Mouse (Mus musculus) cortical plate, adult 2 months (tissue): Measurements from ENCODE around the gene Ak4. TPM values are rescaled to one million over a fixed set of nuclear protein-coding genes. Genes with fewer than 3 reads are reported as not detected.
A peak's percentile ranks its signal among the peaks of the same experiment; 100 is the strongest.
"Not testable (repeated sequence)": the region's sequence is repeated elsewhere in the genome, so short reads cannot be mapped to it uniquely, and the experiment has no call there.

ENCODE experiments used
- H3K27ac ChIP-seq: fragments of 200-500 bp; 2 replicates; pipeline ENCODE4 v1.5.1; 2012; ENCODE audit warnings: low read length, control low read depth, inconsistent platforms; ENCODE audit not compliant: insufficient read depth
- H3K4me1 ChIP-seq: fragments of 200-500 bp; 2 replicates; pipeline ENCODE4 v1.6.1; 2011; ENCODE audit warnings: low read length; ENCODE audit not compliant: control insufficient read depth, insufficient read depth
- H3K4me3 ChIP-seq: fragments of 200-500 bp; 2 replicates; pipeline ENCODE4 v1.5.1; 2011; ENCODE audit warnings: mild to moderate bottlenecking, low read length, control low read depth; ENCODE audit not compliant: insufficient read depth
- CTCF ChIP-seq: fragments of 200-500 bp; IDR thresholded peaks from 2 replicates; pipeline ENCODE4 v1.5.1; 2011; ENCODE audit warnings: mild to moderate bottlenecking, control low read depth, low read length; ENCODE audit not compliant: insufficient read depth; ENCODE audit errors: extremely low read depth
- POLR2A ChIP-seq: fragments of 200-500 bp; IDR thresholded peaks from 2 replicates; pipeline ENCODE4 v1.6.1; 2011; ENCODE audit warnings: mild to moderate bottlenecking, low read length, control low read depth; ENCODE audit not compliant: insufficient read depth; ENCODE audit errors: extremely low read depth
- polyA plus RNA-seq: library from polyadenylated mRNA; depleted of rRNA; stranded (reverse); fragments of >200 nt; gene quantifications from 2 replicates; pipeline ENCODE4 v1.2.3, GENCODE M21; 2012; rRNA removed

The Ak4 gene
- polyA plus RNA-seq, result 31.7 and 33.6 TPM in 2 replicates

DNA sequence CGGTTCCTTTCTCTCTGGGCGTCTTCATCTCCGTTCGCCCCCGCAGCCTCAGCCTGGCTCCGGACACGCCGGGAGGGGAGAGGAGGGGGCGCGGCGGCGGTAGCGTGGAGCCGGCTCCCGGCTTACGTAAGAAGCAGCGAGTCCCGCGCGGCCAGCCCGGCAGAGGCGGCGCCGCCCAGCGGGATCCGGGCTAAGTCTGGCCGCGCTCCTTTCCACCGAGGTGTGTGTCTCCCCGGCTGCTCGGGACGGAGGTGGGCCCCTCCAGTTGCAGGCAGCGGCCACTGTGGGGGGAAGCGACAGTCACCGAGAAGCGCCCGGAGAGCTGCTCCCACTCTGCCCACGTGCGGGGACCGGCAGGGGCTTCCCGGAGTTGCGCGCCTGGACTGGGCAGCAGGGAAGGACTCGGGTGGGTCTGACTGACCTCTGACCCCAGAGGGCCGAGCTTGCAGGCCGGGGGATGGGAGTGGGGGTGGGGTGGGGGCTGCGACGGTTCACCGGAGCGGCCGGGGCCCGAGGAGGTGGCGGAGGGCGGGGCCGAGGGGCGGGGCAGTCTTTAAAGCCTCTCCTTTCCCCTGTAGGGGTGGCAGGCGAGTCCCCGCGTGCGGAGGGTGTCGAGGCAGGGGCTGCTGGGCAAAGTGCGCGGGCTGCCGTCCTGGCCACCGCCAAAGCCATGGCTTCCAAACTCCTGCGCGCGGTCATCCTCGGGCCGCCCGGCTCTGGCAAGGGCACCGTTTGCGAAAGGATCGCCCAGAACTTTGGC lies at the start of gene Ak4:
TSS of gene Ak4 (plus strand) at position 127 of the 760 bp plus-strand sequence.
- Histone ChIP-seq H3K4me3 (peak within 1 kb of the TSS; percentile 79), H3K4me1 (peaks cover 2% of the 10 kb centered on the region; the same call in 1 of the 2 replicates), H3K27ac (peak within 1 kb of the TSS; percentile 87)
- TF ChIP-seq CTCF (no peak), POLR2A (no peak)

DNA sequence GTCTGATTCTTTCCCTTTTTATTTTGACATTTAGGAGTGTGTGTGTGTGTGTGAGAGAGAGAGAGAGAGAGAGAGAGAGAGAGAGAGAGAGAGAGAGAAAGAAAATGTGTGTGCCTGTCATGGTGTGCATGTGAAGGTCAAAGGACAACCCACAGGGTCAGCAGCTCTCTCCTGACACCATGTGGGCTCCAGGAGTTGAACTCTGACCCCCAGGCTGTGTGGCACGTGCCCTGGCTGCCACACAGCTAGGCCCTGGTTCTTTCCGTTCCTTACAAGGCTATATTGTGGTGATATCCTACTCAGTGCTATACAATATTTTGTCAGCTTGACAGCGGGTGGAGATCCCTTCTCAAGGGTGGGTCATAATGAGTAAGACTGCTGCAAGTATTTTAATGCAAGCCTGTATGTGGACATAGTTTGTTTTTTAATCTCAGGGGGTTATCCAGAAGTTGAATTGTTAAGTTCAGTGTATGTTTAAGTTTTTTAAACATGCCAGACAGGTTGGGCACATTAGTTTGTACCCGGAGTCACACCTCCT lies 49.3 kb upstream of the Ak4 start:
- H3K27ac ChIP-seq, result no peak overlapping the region
- no peak overlapping the region for H3K4me3 ChIP-seq
- no peaks in the 10 kb centered on the region for H3K4me1 ChIP-seq
- TF ChIP-seq CTCF, result no peak

DNA sequence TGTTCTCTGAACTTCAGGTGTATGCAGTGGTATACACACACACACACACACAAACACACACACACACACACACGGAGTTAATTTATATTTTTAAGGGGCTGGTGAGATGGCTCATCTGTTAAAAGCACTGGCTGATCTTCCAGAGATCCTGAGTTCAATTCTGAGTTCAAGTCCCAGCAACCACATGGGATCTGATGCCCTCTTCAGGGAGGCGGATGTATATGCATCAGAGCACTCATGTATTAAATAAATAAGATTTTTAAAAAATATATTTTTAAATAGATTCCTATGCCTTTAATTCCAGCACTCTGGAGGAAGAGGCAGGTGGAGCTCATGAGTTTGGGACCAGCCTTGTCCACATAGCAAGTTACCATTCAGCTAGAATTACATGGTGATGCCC lies 46.8 kb upstream of the Ak4 start:
- TF ChIP-seq POLR2A (no peak), CTCF (no peak)
- H3K4me1 ChIP-seq, result no peaks in the 10 kb centered on the region
- H3K27ac ChIP-seq, result no peak overlapping the region
- H3K4me3 ChIP-seq, result no peak overlapping the region

DNA sequence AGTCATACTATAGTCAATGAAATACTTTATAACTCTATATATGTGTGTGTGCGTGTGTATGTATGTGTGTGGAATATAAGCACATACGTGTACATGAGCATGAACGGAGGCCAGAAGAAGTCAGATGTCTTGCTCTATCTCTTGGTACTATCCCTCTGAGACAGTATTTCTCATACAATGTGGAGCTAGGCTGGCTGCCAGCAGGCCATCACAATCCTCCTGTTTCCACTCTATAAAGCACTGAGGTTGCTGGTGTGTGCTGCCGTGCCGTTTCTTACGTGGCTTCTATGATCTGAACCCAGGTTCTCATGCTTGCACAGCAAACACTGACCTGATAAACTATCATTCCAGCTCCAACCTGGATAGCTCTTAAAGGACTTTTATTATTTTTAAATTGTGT lies 46.3 kb upstream of the Ak4 start:
- TF ChIP-seq POLR2A, result no peak
- no peak for TF ChIP-seq CTCF
- H3K4me3 ChIP-seq, result no peak overlapping the region
- no peaks in the 10 kb centered on the region for H3K4me1 ChIP-seq
- no peak overlapping the region for H3K27ac ChIP-seq

DNA sequence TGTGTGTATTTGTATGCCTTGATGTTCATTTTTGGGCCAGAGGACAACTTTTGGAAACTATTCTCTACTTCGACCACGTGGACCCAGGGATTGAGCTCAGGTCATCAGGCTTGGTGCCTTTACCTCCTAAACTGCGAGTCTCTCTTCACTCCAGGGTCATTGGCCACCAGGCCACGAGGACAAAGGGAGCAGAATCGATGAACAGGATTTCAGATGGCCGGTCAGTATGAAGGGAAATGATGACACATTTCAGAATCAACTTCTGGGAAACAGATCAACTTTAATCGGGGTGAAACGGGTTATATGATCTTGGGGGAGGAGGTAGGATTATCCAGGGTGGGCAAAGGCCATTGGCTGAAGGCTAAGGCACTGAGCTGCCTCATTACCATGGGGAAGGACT lies 45.0 kb upstream of the Ak4 start:
- H3K4me3 ChIP-seq, result no peak overlapping the region
- no peaks in the 10 kb centered on the region; the same call in 1 of the 2 replicates for H3K4me1 ChIP-seq
- no peak for TF ChIP-seq CTCF
- no peak for TF ChIP-seq POLR2A
- H3K27ac ChIP-seq, result no peak overlapping the region

DNA sequence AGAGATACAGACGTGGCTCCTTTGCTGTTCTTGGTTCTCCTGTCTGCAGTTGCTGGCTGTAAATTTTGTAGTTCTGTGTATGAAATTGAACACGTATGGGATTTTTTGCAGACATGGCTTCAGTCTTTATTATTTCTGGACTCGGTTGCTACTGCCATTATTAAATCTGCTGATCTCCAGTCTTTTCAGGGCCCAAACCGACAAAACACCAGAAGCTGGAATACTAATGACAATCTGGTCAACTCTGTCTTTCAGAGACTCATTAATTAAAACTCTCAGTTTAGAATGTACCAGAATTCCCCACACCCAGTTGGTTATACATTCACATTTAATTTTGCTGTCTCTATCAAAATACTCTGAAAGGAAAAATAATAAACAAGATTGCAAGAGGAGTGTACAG lies 42.2 kb upstream of the Ak4 start:
- TF ChIP-seq POLR2A, result no peak
- TF ChIP-seq CTCF, result no peak
- Histone ChIP-seq H3K27ac (no peak overlapping the region), H3K4me1 (no peaks in the 10 kb centered on the region; the same call in 1 of the 2 replicates), H3K4me3 (no peak overlapping the region)

DNA sequence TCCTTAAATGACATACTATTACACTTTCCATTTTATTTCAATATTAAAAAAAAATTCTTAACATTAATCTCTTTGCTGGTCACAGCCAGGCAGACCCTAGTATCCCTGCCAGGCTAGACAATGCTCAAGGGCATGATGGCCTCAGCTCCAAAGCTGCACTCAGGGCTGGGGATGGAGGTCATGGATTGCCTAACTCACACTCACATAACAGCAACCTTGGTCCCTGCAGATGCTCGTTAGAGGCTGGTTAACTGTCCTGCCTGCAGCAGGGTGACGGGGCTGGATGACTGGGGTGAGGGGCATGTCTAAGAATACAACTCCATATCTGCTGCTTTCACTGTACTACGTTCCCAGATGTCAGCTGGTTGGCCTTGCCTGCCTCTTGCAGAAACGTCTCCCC lies 40.8 kb upstream of the Ak4 start:
- H3K27ac ChIP-seq, result no peak overlapping the region
- H3K4me3 ChIP-seq, result no peak overlapping the region
- TF ChIP-seq POLR2A (no peak), CTCF (no peak)

DNA sequence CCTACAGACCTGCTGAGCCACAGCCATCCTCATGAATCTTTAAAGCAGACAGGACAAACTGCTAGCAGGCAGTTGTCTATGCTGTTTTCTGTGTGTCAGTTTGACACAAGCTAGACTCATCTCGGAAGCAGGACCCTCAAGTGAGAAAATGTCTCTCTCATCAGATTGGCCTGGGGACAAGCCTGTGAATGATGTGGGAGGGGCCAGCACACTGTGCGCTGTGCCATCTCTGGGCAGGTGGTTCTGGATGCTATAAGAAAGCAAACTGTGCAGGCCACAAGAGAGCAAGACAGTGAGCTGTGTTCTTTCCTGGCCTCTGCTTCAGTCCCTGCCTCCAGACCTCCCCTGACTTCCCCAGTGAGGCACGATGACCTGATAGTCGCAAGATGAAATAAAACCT lies 40.3 kb upstream of the Ak4 start:
- Histone ChIP-seq H3K4me1 (no peaks in the 10 kb centered on the region; the same call in 1 of the 2 replicates), H3K4me3 (no peak overlapping the region), H3K27ac (no peak overlapping the region)
- TF ChIP-seq POLR2A, result no peak

More for the DNA sequence above, 40.8 kb upstream of the Ak4 start:
- no peaks in the 10 kb centered on the region; the same call in 1 of the 2 replicates for H3K4me1 ChIP-seq

DNA sequence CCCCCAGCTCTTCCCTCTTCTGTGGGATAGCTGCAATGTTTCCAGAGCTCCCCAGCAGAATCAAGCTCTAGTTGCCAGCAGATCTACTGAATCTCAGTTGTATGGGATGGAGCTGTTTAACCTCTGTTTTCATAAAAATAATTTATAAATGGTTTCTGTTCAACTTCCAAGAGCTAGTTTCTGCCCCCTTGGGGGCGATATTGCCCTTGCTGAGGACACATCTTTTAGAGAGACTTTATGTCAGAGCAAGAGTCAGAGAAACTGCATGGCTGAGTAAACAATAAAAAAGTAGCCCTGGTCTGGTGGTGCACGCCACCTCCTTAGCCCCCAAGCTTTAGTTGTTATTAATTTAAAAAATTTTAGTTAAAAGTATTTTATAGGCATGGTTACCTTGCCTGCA lies 34.1 kb upstream of the Ak4 start:
- H3K27ac ChIP-seq, result no peak overlapping the region
- TF ChIP-seq POLR2A (no peak), CTCF (peak; percentile 32; the same call in 1 of the 2 replicates)

DNA sequence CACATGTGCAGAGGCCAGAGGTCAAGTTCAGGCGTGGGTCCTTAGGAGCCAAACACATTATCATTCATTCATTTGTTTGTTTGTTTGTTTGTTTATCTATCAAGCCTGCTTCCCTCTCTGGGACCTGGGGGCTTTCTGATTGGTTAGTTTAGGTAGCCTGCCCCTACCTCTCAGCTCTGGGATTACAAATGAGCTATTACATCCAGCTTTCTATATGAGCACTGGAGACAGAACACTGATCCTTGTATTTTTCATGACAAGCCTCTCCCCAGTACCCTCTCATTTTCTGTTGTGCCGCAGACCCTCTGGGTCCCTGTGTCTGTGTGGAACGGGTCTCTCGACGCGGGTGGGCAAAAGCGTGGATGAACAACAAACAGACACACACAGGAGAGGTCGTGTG lies 30.8 kb upstream of the Ak4 start:
- H3K4me1 ChIP-seq, result 0 out of 2 replicates have a peak, but pooled peaks cover 2% of the 10 kb centered on the region
- H3K4me3 ChIP-seq, result no peak overlapping the region
- TF ChIP-seq POLR2A (no peak), CTCF (no peak)
- no peak overlapping the region for H3K27ac ChIP-seq

More for the DNA sequence above, 34.1 kb upstream of the Ak4 start:
- Histone ChIP-seq H3K4me3 (no peak overlapping the region), H3K4me1 (no peaks in the 10 kb centered on the region)

DNA sequence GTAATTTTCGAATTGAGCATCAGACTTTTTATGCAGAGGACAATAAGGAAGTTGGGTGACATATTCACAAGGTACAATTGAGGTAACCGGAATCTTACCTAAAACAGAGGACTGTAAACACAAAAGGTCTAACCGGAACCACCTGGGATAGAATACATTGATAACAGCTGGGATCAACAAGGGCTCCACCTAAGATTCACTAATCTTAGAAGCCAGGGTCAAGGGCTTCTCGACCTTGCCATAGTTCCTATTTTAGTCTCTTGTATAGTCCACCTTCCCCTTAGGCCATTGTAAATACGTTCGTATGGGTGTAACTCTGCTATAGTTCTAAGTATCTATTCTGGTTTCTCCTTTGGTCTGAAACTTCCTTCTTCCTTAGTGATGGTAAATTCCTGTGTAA lies 30.4 kb upstream of the Ak4 start:
- H3K27ac ChIP-seq, H3K4me3 ChIP-seq, H3K4me1 ChIP-seq: not testable (repeated sequence)
